Mouse (Mus musculus) embryonic fibroblast, embryonic 13.5 days (primary cell): Measurements from ENCODE around the gene 1700012B07Rik.

Source experiments
- CTCF ChIP-seq: IDR thresholded peaks from 2 replicates; pipeline ENCODE4 v1.5.1; 2011; ENCODE audit warnings: mild to moderate bottlenecking, control low read depth, low read length, moderate library complexity, borderline replicate concordance; ENCODE audit not compliant: insufficient read depth
- POLR2A ChIP-seq: IDR thresholded peaks from 2 replicates; pipeline ENCODE4 v1.6.1; 2011; ENCODE audit warnings: low read depth, mild to moderate bottlenecking, control low read depth, low read length, moderate library complexity

DNA sequence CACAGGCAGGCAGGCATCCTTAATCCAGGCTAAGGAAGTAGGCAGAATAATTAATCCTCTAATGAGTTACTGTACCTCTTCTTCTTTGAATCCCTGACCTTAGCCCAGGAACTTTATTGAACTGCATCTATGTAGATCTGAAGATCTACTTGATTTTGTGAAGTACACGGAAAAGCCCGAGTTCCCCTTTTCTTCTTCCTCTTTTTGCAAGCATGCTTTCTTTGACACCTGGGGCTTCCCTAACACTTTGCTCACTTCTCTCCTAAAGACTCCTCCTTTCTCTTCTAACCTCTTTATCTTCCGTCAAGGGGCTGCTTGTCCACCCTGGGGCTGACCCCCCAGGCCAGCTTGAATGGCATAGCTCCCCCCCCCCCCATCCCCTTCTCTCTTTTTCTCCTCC is 48.0 kb upstream of the 1700012B07Rik start:
- TF ChIP-seq POLR2A: no peak
- TF ChIP-seq CTCF: no peak
